Mouse (Mus musculus) common myeloid progenitor, adult 5-6 weeks (primary cell): ENCODE results near the gene Anapc1. TPM values are rescaled to one million over a fixed set of nuclear protein-coding genes. Genes with fewer than 3 reads are reported as not detected.
"Not testable (repeated sequence)": the region's sequence is repeated elsewhere in the genome, so short reads cannot be mapped to it uniquely, and the experiment has no call there.

Source experiments
- ATAC-seq: replicated peaks from 2 replicates; pipeline ENCODE4 v1.8.0; 2016; ENCODE audit warnings: low read depth, mild to moderate bottlenecking, moderate TSS enrichment, inconsistent platforms; ENCODE audit not compliant: poor library complexity, severe bottlenecking
- total RNA-seq: library from RNA; stranded (forward); fragments of 200-1000, 187-1606 nt; gene quantifications from 2 replicates; pipeline ENCODE4 v1.2.3, GENCODE M21; 2017

Anapc1 gene
- total RNA-seq, 1 experiment from 2014 or later: 131 TPM

GRCm38 (mm10) chr2:128697566-128697965, 10.4 kb upstream of the Anapc1 start:
- ATAC-seq: no peak

DNA sequence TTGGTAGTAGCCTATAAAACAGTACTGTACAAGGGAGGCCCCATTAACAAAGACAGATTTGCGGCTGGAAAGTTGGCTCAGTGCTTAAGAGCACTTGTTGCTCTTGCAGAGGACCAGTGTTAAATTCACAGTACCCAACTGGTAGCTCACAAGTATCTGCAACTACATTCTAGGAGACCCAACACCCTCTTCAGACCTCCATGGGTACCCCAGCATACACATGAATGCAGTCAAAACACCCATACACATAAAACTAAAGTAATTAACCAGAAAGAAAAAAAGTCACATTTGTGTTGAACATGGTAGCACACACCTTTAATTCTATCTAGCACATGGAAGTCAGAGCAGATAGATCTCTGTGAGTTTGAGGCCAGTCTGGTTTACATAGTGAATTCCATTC, 9.9 kb upstream of the Anapc1 start:
- no peak for ATAC-seq

- ATAC-seq: no peak
Observed at GRCm38 (mm10) chr2:128696426-128696825, 9.2 kb upstream of the Anapc1 start.

GRCm38 (mm10) chr2:128694548-128694947, 7.4 kb upstream of the Anapc1 start:
- ATAC-seq: no peak

GRCm38 (mm10) chr2:128693828-128694227, 6.6 kb upstream of the Anapc1 start:
- not testable (repeated sequence) for ATAC-seq

GRCm38 (mm10) chr2:128693236-128693635, 6.0 kb upstream of the Anapc1 start:
- ATAC-seq: no peak

DNA sequence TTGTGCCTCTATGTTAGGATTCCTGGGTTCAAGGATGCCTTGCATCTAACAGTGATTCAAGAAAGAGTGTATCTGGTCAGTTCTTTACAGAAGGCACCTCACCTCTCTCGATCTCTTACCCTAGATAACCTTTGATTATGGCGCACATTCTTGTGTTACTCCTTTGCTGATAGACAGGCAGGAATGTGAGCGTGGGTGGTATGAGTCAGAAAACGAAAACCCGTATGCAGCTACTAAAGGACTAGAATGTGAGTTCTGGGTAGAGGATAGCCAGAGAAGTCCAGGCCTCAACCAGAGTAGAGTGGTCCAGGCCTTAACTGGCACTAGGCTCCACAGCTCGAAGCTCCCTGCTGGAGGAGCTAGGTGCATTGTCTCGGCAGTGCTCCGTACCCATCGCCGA, 5.6 kb upstream of the Anapc1 start:
- ATAC-seq: no peak

DNA sequence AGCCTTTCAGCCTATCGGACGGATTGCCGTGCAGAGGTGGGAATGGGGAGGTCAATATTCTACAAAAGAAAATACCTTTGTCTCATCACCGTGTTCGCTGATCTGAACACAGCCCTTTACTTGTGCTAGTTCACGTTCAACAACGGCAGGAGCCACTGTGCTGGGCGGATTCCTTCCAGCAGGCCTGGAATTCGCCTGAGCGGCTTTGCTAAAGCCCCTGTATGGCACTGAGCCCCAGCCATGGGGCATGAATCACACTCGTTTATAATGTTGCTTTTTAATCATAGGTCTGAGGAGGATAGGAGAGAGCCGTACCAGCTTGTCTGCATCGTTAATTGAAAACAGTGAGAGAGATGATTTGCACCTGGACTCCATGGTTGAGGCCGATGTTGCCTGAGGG, 5.1 kb upstream of the Anapc1 start:
- no peak for ATAC-seq

GRCm38 (mm10) chr2:128687558-128688120, 448 bp upstream of the Anapc1 start:
- no peak for ATAC-seq

DNA sequence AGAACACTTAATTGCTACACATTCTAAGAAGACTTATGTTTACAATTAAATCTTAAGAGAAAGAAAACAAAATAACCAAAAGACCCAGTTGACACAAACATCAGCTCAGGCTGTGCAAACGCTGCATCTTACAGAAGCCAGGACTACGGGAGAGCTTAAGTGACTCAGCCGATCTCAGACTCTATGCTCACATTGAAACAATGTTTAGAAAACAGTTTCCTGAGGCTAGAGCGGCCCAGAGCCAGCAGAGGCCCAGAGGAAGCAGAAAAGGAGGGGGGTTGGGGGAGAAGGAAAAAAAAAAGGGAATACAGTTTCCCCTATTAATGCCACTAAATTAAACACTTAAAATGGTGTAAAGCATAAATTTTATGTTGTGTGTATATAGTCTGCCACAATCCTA, 6.5 kb downstream of the Anapc1 start:
- no peak for ATAC-seq

DNA sequence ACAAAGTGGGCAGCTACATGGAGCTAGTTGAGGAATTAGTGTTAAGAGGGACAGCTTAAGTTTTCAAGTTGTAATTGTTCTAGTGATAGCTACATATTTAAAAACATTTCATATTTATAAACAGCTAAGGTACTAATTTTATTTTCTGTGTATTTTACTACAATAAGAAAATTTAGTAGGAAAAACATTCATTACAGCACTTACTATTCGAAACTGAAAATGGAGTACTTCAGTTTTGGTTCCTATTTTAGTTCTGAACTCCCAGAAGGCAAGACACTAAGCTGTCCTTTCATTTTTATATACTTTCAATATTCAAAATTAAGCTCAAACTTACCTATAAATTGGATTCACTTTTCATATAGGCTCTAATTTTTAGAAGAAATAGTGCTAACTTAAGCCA, 66.6 kb downstream of the Anapc1 start:
- ATAC-seq: no peak

- no peak for ATAC-seq
Observed at GRCm38 (mm10) chr2:128615366-128615765, 71.8 kb downstream of the Anapc1 start.

- ATAC-seq: no peak
Observed at GRCm38 (mm10) chr2:128613365-128613764, 73.8 kb downstream of the Anapc1 start.

DNA sequence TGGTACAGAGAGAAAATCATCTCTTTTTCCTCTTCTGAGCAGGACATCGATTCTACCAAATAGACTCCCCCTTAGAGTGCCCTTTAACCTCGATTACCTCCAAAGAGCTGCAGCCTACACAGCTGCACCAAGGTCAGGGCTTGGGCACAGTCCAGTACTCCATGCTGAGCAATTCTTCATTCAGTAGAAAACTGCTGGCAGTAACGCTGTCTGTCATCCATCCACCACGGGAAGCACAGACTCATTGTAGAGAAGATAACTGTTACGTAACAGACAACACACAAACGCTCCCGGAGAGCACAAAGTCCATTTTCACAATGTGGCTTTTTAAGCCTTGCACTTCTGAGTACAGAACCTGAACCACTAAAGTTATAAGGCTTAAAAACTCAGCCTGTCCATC, 74.9 kb downstream of the Anapc1 start:
- no peak for ATAC-seq

DNA sequence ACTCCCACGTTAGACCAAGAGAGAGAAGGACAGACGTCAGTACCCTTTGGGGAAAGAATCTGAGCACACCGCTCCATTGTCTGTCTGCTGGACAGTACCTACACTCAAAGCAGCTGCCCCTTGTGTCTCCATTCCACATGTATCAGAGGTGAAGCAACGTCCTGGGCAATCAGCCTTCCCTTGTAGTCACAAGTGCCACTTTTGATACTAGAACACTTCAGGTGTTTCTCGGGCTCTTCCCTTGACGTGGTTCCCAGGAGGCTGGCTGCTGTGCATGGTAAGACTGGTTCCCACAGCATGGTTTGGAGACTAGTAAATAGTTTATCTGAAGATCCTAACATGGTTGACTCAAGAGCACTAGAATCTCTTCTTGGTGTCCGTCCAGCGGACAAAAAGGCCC, 76.0 kb downstream of the Anapc1 start:
- no peak for ATAC-seq

GRCm38 (mm10) chr2:128609286-128609685, 77.9 kb downstream of the Anapc1 start:
- ATAC-seq: no peak

DNA sequence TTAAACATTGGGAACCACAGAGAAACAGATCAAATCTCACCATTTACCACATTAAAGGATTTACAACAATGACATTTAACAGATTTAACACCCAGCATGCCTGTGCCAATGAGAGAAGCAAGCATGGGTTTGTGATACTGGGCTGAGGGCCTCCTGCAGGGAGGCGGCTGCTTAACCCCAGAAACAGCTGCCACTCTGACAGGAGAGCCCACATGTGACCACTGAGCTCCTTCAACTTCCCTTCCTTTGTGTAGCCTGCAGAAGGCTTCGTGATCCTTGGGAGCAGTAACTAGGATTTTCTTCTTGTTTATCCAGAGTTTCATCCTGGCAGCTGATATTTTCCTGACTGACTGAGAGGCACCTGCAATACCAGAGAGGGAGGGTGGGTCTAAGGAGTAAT, 85.7 kb downstream of the Anapc1 start:
- ATAC-seq: no peak

DNA sequence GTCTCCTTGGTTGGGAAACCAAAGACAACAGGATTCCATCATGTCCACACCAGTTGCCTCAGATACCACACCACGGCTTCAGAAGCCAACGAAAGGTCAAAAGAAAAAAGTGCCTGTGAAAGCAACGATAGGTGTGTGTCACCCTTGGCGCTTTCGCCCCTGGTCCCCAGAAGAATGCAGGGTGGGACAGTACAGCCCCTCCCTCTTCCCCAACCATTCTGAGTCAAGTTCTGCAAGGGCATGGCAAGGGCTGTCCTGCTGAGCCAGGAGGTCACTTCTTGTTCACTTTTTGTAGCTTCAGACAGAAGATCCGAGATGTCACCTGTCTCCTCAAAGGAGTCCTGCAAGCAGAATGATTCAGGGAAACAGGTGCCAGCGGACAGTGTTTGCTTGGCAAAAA, 94.9 kb downstream of the Anapc1 start:
- no peak for ATAC-seq

DNA sequence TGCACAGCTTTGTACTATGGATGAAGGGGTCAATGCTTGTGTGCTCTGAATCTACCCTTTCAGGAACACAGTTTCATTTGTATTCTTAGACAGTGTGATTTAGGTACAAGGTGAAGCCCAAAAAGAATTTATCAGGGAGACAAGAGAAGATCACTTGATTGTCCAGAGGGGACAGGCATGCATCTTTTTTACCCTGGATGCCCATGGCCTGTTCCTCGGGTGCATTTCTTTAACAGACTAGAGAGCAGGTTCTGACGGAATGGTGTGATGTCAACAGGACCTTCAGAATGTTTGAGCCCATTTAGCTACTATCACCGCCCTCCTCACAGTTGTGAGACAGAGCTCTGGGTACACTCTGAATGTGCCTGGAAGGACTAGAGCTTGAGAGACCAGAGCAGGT, 96.3 kb downstream of the Anapc1 start, which contains the start of gene Spdye4c:
TSS of gene Spdye4c (plus strand) at position 301 of the 400 bp plus-strand sequence.
- no peak for ATAC-seq

- ATAC-seq: no peak
Observed at GRCm38 (mm10) chr2:128582881-128583280, 104.3 kb downstream of the Anapc1 start.

- peak; percentile 86 for ATAC-seq
Observed at GRCm38 (mm10) chr2:128572726-128573624, 114.2 kb downstream of the Anapc1 start.

- no peak for ATAC-seq
Observed at GRCm38 (mm10) chr2:128571001-128571400, 116.2 kb downstream of the Anapc1 start.
